Mouse (Mus musculus) neural tube, embryonic 13.5 days (tissue): ENCODE data around the gene Klhdc8b. TPM values are rescaled to one million over a fixed set of nuclear protein-coding genes. Genes with fewer than 3 reads are reported as not detected.

Source experiments
- ATAC-seq: fragments of 200-750 bp; cut with Nextera tagmentation; 2 replicates; pipeline ENCODE4 v1.8.0; 2017; ENCODE audit warnings: low read depth, mild to moderate bottlenecking, moderate TSS enrichment, moderate library complexity
- H3K27ac ChIP-seq: fragments of 300-500 bp; sonication (generic); replicated peaks from 2 replicates; pipeline ENCODE4 v1.5.1; 2015; ENCODE audit warnings: moderate library complexity, mild to moderate bottlenecking, inconsistent platforms
- H3K27me3 ChIP-seq: fragments of 300-500 bp; sonication (generic); 2 replicates; pipeline ENCODE4 v1.6.1; 2015; ENCODE audit warnings: mild to moderate bottlenecking, inconsistent platforms
- H3K36me3 ChIP-seq: fragments of 300-500 bp; sonication (generic); 2 replicates; pipeline ENCODE4 v1.6.1; 2015; ENCODE audit warnings: mild to moderate bottlenecking, inconsistent platforms
- H3K4me1 ChIP-seq: fragments of 300-500 bp; sonication (generic); replicated peaks from 2 replicates; pipeline ENCODE4 v1.6.1; 2015; ENCODE audit warnings: inconsistent platforms
- H3K4me2 ChIP-seq: fragments of 300-500 bp; sonication (generic); 2 replicates; pipeline ENCODE4 v1.6.1; 2015; ENCODE audit warnings: inconsistent platforms, mild to moderate bottlenecking, moderate library complexity
- H3K4me3 ChIP-seq: fragments of 300-500 bp; sonication (generic); 2 replicates; pipeline ENCODE4 v1.5.1; 2015; ENCODE audit warnings: mild to moderate bottlenecking, inconsistent platforms
- H3K9ac ChIP-seq: fragments of 300-500 bp; sonication (generic); 2 replicates; pipeline ENCODE4 v1.6.1; 2015; ENCODE audit warnings: moderate library complexity, mild to moderate bottlenecking, inconsistent platforms
- H3K9me3 ChIP-seq: fragments of 300-500 bp; sonication (generic); 2 replicates; pipeline ENCODE4 v1.6.1; 2016; ENCODE audit warnings: inconsistent platforms
- WGBS: fragments of 180-500 bp; shearing (Covaris S2); methylation state at CpG from one replicate; pipeline ENCODE4 v1.1.7; 2015; 5-methylcytosine and 5-hydroxymethylcytosine counted together
- polyA plus RNA-seq: library from polyadenylated mRNA; unstranded; fragments of >200 nt; fragmentation: Nextera tagmentation; extraction: Ambion mirVana; gene quantifications from 2 replicates; pipeline ENCODE4 v1.2.1, GENCODE M21; 2015

Klhdc8b gene
- polyA plus RNA-seq, 1 experiment from 2014 or later, result 86.4 TPM

GRCm38 (mm10) chr9:108401186-108401960, 60.0 kb downstream of the Klhdc8b start:
- Histone ChIP-seq H3K4me1 (peaks cover 8% of the 10 kb centered on the region; the same call in 1 of the 2 replicates), H3K4me3 (no peak overlapping the region), H3K27ac (no peak overlapping the region), H3K9ac (no peak overlapping the region), H3K27me3 (no peaks in the 10 kb centered on the region), H3K4me2 (no peak overlapping the region), H3K9me3 (no peaks in the 10 kb centered on the region), H3K36me3 (no peaks in the 10 kb centered on the region; the same call in 1 of the 2 replicates)
- no peak for ATAC-seq
- 49% methylated on average over 7 of the region's 7 CpGs for WGBS

- H3K9ac ChIP-seq, result no peak overlapping the region
- H3K27me3 ChIP-seq, result no peaks in the 10 kb centered on the region
- H3K4me2 ChIP-seq, result no peak overlapping the region
- no peak for ATAC-seq
- H3K36me3 ChIP-seq, result peaks cover 20% of the 10 kb centered on the region
- no peak overlapping the region for H3K4me3 ChIP-seq
- H3K4me1 ChIP-seq, result peaks cover 8% of the 10 kb centered on the region; the same call in 1 of the 2 replicates
- no peak overlapping the region for H3K27ac ChIP-seq
- H3K9me3 ChIP-seq, result no peaks in the 10 kb centered on the region
- 93% methylated on average over 3 of the region's 3 CpGs for WGBS
These were observed 63.1 kb downstream of the Klhdc8b start for GRCm38 (mm10) chr9:108398324-108398723.

Other genes with a start within 250 kb of the Klhdc8b start
- gene Dag1, start 197.6 kb downstream of the Klhdc8b start, polyA plus RNA-seq, result 57.2 and 57.6 TPM in 2 replicates
- 124 and 130 TPM in 2 replicates for gene Nicn1, start 171.2 kb downstream of the Klhdc8b start, polyA plus RNA-seq
- 29.1 and 30.6 TPM in 2 replicates for gene Amt, start 164.7 kb downstream of the Klhdc8b start, polyA plus RNA-seq
- gene Rhoa, start 155.5 kb downstream of the Klhdc8b start, polyA plus RNA-seq, result 309 and 338 TPM in 2 replicates
- gene Tcta, start 155.4 kb downstream of the Klhdc8b start, polyA plus RNA-seq, result 51.9 and 62.2 TPM in 2 replicates
- 548 and 562 TPM in 2 replicates for gene Gpx1, start 122.7 kb downstream of the Klhdc8b start, polyA plus RNA-seq
- 121 and 129 TPM in 2 replicates for gene Usp4, start 113.7 kb downstream of the Klhdc8b start, polyA plus RNA-seq
- gene 1700102P08Rik, start 68.8 kb downstream of the Klhdc8b start, polyA plus RNA-seq, result 2.2 TPM in 2 replicates
- gene Ccdc36, start 33.1 kb downstream of the Klhdc8b start, polyA plus RNA-seq, result 0.74 and 1.4 TPM in 2 replicates
- not detected in 2 replicates for gene BC048562, start 25.1 kb downstream of the Klhdc8b start, polyA plus RNA-seq
- 55.3 and 57.0 TPM in 2 replicates for gene Ccdc71, start 1.1 kb downstream of the Klhdc8b start, polyA plus RNA-seq
- gene Lamb2, start 18.2 kb upstream of the Klhdc8b start, polyA plus RNA-seq, result 20.9 and 21.6 TPM in 2 replicates
- 68.3 and 80.2 TPM in 2 replicates for gene Usp19, start 29.0 kb upstream of the Klhdc8b start, polyA plus RNA-seq
- 69.1 and 80.0 TPM in 2 replicates for gene Qars, start 46.1 kb upstream of the Klhdc8b start, polyA plus RNA-seq
- gene Qrich1, start 55.2 kb upstream of the Klhdc8b start, polyA plus RNA-seq, result 134 TPM in 2 replicates
- gene Impdh2, start 98.7 kb upstream of the Klhdc8b start, polyA plus RNA-seq, result 109 and 112 TPM in 2 replicates
- 68.0 and 80.2 TPM in 2 replicates for gene Ndufaf3, start 105.9 kb upstream of the Klhdc8b start, polyA plus RNA-seq
- 267 and 294 TPM in 2 replicates for gene Dalrd3, start 108.3 kb upstream of the Klhdc8b start, polyA plus RNA-seq
- gene Wdr6, start 117.2 kb upstream of the Klhdc8b start, polyA plus RNA-seq, result 254 and 259 TPM in 2 replicates
- gene P4htm, start 136.1 kb upstream of the Klhdc8b start, polyA plus RNA-seq, result 29.5 and 30.7 TPM in 2 replicates
- 47.0 and 53.4 TPM in 2 replicates for gene Arih2, start 187.8 kb upstream of the Klhdc8b start, polyA plus RNA-seq
- gene Slc25a20, start 200.5 kb upstream of the Klhdc8b start, polyA plus RNA-seq, result 46.2 and 46.5 TPM in 2 replicates
- 56.1 and 57.6 TPM in 2 replicates for gene Prkar2a, start 227.7 kb upstream of the Klhdc8b start, polyA plus RNA-seq